Comparison of ENCODE assay signal across 39 mouse cellular contexts in the genomic region with DNA sequence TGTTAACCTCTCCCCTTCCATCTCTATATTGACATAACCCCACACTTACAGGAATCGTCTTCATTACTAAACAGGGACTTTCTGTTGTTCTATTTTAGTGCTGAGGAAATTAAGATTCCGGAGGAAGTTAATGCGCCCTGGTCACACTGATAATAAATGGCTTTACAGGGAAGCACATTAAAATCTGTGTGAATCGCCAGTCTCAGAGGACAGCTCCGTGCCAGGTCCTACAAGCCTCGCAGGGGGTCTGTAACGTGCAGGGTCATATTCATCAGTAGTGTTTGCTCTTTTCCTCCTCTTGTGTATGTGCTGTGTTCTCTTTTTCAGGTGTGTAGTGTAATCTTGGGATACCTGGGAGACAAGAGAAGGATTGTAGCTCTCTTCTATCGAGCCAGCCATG. TPM values are rescaled to one million over a fixed set of nuclear protein-coding genes. Genes with fewer than 3 reads are reported as not detected.
"Had no signal": no experiment of that assay in that cellular context is flagged by ENCODE, and none has a peak within 500 bp of the region (broad histone marks: within the 10 kb centered on the region; RNA-seq: fewer than 3 reads in every experiment).

No protein-coding gene starts in this region.

- H3K27ac ChIP-seq: embryonic facial prominence, embryonic 10.5 days; embryonic facial prominence, embryonic 12.5 days; embryonic facial prominence, embryonic 13.5 days; embryonic facial prominence, embryonic 15.5 days; forebrain, embryonic 10.5 days; forebrain, embryonic 12.5 days; forebrain, embryonic 13.5 days; forebrain, embryonic 15.5 days; gastrocnemius, adult 2 months; heart, adult 2 months had no signal

- H3K4me2 ChIP-seq: embryonic facial prominence, embryonic 12.5 days; embryonic facial prominence, embryonic 13.5 days; embryonic facial prominence, embryonic 15.5 days; forebrain, embryonic 12.5 days; forebrain, embryonic 13.5 days; forebrain, embryonic 15.5 days had no signal

- ATAC-seq: forebrain, embryonic 13.5 days; forebrain, embryonic 14.5 days; forebrain, embryonic 15.5 days; forebrain, embryonic 16.5 days; forebrain, postnatal 0 days had no signal

- H3K27me3 ChIP-seq: embryonic facial prominence, embryonic 12.5 days; embryonic facial prominence, embryonic 13.5 days; embryonic facial prominence, embryonic 15.5 days; forebrain, embryonic 12.5 days; forebrain, embryonic 13.5 days; forebrain, embryonic 15.5 days had no signal

- H3K36me3 ChIP-seq: embryonic facial prominence, embryonic 10.5 days; embryonic facial prominence, embryonic 12.5 days; embryonic facial prominence, embryonic 13.5 days; embryonic facial prominence, embryonic 15.5 days; forebrain, embryonic 10.5 days; forebrain, embryonic 12.5 days; forebrain, embryonic 15.5 days had no signal

- H3K9ac ChIP-seq: embryonic facial prominence, embryonic 12.5 days; embryonic facial prominence, embryonic 13.5 days; embryonic facial prominence, embryonic 15.5 days; forebrain, embryonic 12.5 days; forebrain, embryonic 13.5 days; forebrain, embryonic 15.5 days; forebrain, postnatal 0 days had no signal

- H3K4me3 ChIP-seq: embryonic facial prominence, embryonic 10.5 days; embryonic facial prominence, embryonic 12.5 days; embryonic facial prominence, embryonic 13.5 days; embryonic facial prominence, embryonic 15.5 days; erythroblast, embryonic 14.5 days; forebrain, embryonic 10.5 days; forebrain, embryonic 12.5 days; forebrain, embryonic 13.5 days; forebrain, embryonic 15.5 days; gastrocnemius, adult 2 months; heart, adult 2 months had no signal

- H3K4me1 ChIP-seq: embryonic facial prominence, embryonic 12.5 days; embryonic facial prominence, embryonic 13.5 days; embryonic facial prominence, embryonic 15.5 days; forebrain, embryonic 10.5 days; forebrain, embryonic 12.5 days; forebrain, embryonic 13.5 days; forebrain, embryonic 15.5 days had no signal

- H3K9me3 ChIP-seq: embryonic facial prominence, embryonic 10.5 days; embryonic facial prominence, embryonic 12.5 days; embryonic facial prominence, embryonic 13.5 days; embryonic facial prominence, embryonic 15.5 days; forebrain, embryonic 10.5 days; forebrain, embryonic 12.5 days; forebrain, embryonic 13.5 days; forebrain, embryonic 15.5 days had no signal

- DNase-seq: cerebellum, adult 2 months; cerebellum, adult 8-10 months; cerebellum, adult 9-10 months; cerebellum, adult 9-11 months; cerebellum, postnatal 10 days; cerebellum, postnatal 14 days; cerebellum, postnatal 25 days; cerebellum, postnatal 36 days; embryo, embryonic 11 days; forebrain, postnatal 0 days; gastrocnemius, adult 2 months; gastrocnemius, postnatal 10 days; gastrocnemius, postnatal 14 days; gastrocnemius, postnatal 25 days; gastrocnemius, postnatal 36 days; heart, adult 2 months had no signal

RNA-seq across cellular contexts. Expression of gene Chst4, which starts 18.7 kb away (rescaled TPM):
- total RNA-seq: common myeloid progenitor, adult 5-6 weeks; forebrain, postnatal 0 days; gastrocnemius, adult 18-20 months; gastrocnemius, adult 2 months; gastrocnemius, adult 8-10 months; gastrocnemius, postnatal 10 days; gastrocnemius, postnatal 14 days; gastrocnemius, postnatal 25 days; gastrocnemius, postnatal 36 days; gastrocnemius, postnatal 4 days; granulocyte monocyte progenitor cell, adult 5-6 weeks had no signal
- polyA plus RNA-seq: cerebellum, adult 2 months; embryonic facial prominence, embryonic 10.5 days; embryonic facial prominence, embryonic 11.5 days; embryonic facial prominence, embryonic 12.5 days; embryonic facial prominence, embryonic 13.5 days; embryonic facial prominence, embryonic 14.5 days; embryonic facial prominence, embryonic 15.5 days; erythroblast, embryonic 14.5 days; forebrain, embryonic 10.5 days; forebrain, embryonic 11.5 days; forebrain, embryonic 12.5 days; forebrain, embryonic 13.5 days; forebrain, embryonic 14.5 days; forebrain, embryonic 15.5 days; forebrain, embryonic 16.5 days; forebrain, postnatal 0 days had no signal

RNA-seq across cellular contexts. Expression of gene Zfp612, which starts 21.3 kb away (rescaled TPM):
- polyA plus RNA-seq: erythroblast, embryonic 14.5 days had no signal

RNA-seq across cellular contexts. Expression of gene Gm21964, which starts 42.8 kb away (rescaled TPM):
- total RNA-seq: common myeloid progenitor, adult 5-6 weeks; forebrain, postnatal 0 days; gastrocnemius, adult 18-20 months; gastrocnemius, adult 2 months; gastrocnemius, adult 8-10 months; gastrocnemius, postnatal 10 days; gastrocnemius, postnatal 14 days; gastrocnemius, postnatal 25 days; gastrocnemius, postnatal 36 days; gastrocnemius, postnatal 4 days; granulocyte monocyte progenitor cell, adult 5-6 weeks; heart, adult 2 months; heart, adult 8-10 months had no signal
- polyA plus RNA-seq: cerebellum, adult 2 months; cortical plate, adult 2 months; embryonic facial prominence, embryonic 10.5 days; embryonic facial prominence, embryonic 11.5 days; embryonic facial prominence, embryonic 12.5 days; embryonic facial prominence, embryonic 13.5 days; embryonic facial prominence, embryonic 14.5 days; embryonic facial prominence, embryonic 15.5 days; erythroblast, embryonic 14.5 days; forebrain, embryonic 10.5 days; forebrain, embryonic 11.5 days; forebrain, embryonic 12.5 days; forebrain, embryonic 13.5 days; forebrain, embryonic 14.5 days; forebrain, embryonic 15.5 days; forebrain, embryonic 16.5 days; forebrain, postnatal 0 days; frontal cortex, adult 2 months; gonadal fat pad, adult 2 months; heart, adult 2 months had no signal

RNA-seq across cellular contexts. Expression of gene Gm17720, which starts 44.3 kb away (rescaled TPM):
- total RNA-seq: common myeloid progenitor, adult 5-6 weeks; forebrain, postnatal 0 days; gastrocnemius, adult 18-20 months; gastrocnemius, adult 2 months; gastrocnemius, adult 8-10 months; gastrocnemius, postnatal 10 days; gastrocnemius, postnatal 14 days; gastrocnemius, postnatal 25 days; gastrocnemius, postnatal 36 days; gastrocnemius, postnatal 4 days; granulocyte monocyte progenitor cell, adult 5-6 weeks; heart, adult 2 months; heart, adult 8-10 months had no signal
- polyA plus RNA-seq: cerebellum, adult 2 months; cortical plate, adult 2 months; embryonic facial prominence, embryonic 10.5 days; embryonic facial prominence, embryonic 11.5 days; embryonic facial prominence, embryonic 12.5 days; embryonic facial prominence, embryonic 13.5 days; embryonic facial prominence, embryonic 14.5 days; embryonic facial prominence, embryonic 15.5 days; erythroblast, embryonic 14.5 days; forebrain, embryonic 10.5 days; forebrain, embryonic 11.5 days; forebrain, embryonic 12.5 days; forebrain, embryonic 13.5 days; forebrain, embryonic 14.5 days; forebrain, embryonic 15.5 days; forebrain, embryonic 16.5 days; forebrain, postnatal 0 days; frontal cortex, adult 2 months; gonadal fat pad, adult 2 months; heart, adult 2 months had no signal
